Mouse (Mus musculus) liver, embryonic 13.5 days (tissue): ENCODE results near the gene Morf4l1. TPM values are rescaled to one million over a fixed set of nuclear protein-coding genes. Genes with fewer than 3 reads are reported as not detected.

Experiments used
- ATAC-seq: fragments of 200-750 bp; cut with Nextera tagmentation; 2 replicates; pipeline ENCODE4 v1.8.0; 2017; ENCODE audit warnings: low read depth, mild to moderate bottlenecking, moderate number of reproducible peaks, moderate library complexity
- DNase-seq: peaks from one replicate; pipeline ENCODE4 v3.0.0; 2022
- H3K27ac ChIP-seq: fragments of 300-500 bp; sonication (generic); 2 replicates; pipeline ENCODE4 v1.5.1; 2015; ENCODE audit warnings: moderate library complexity, mild to moderate bottlenecking, inconsistent platforms
- H3K27me3 ChIP-seq: fragments of 300-500 bp; sonication (generic); 2 replicates; pipeline ENCODE4 v1.6.1; 2015; ENCODE audit warnings: mild to moderate bottlenecking, inconsistent platforms
- H3K36me3 ChIP-seq: fragments of 300-500 bp; sonication (generic); 2 replicates; pipeline ENCODE4 v1.6.1; 2015; ENCODE audit warnings: mild to moderate bottlenecking, inconsistent platforms
- H3K4me1 ChIP-seq: fragments of 300-500 bp; sonication (generic); replicated peaks from 2 replicates; pipeline ENCODE4 v1.6.1; 2015; ENCODE audit warnings: inconsistent platforms
- H3K4me2 ChIP-seq: fragments of 300-500 bp; sonication (generic); 2 replicates; pipeline ENCODE4 v1.6.1; 2015; ENCODE audit warnings: inconsistent platforms, mild to moderate bottlenecking, moderate library complexity
- H3K4me3 ChIP-seq: fragments of 300-500 bp; sonication (generic); replicated peaks from 2 replicates; pipeline ENCODE4 v1.5.1; 2015; ENCODE audit warnings: mild to moderate bottlenecking, inconsistent platforms
- H3K9ac ChIP-seq: fragments of 300-500 bp; sonication (generic); 2 replicates; pipeline ENCODE4 v1.6.1; 2015; ENCODE audit warnings: mild to moderate bottlenecking, inconsistent platforms
- H3K9me3 ChIP-seq: fragments of 300-500 bp; sonication (generic); replicated peaks from 2 replicates; pipeline ENCODE4 v1.6.1; 2016; ENCODE audit warnings: inconsistent platforms
- WGBS: fragments of 180-500 bp; shearing (Covaris S2); methylation state at CpG from one replicate; pipeline ENCODE4 v1.1.7; 2015; ENCODE audit not compliant: insufficient replicate concordance; 5-methylcytosine and 5-hydroxymethylcytosine counted together
- polyA plus RNA-seq: library from polyadenylated mRNA; unstranded; fragments of >200 nt; fragmentation: Nextera tagmentation; extraction: Ambion mirVana; gene quantifications from 2 replicates; pipeline ENCODE4 v1.2.1, GENCODE M21; 2015

Gene Morf4l1
- polyA plus RNA-seq, 1 experiment from 2014 or later = 141 TPM

- Histone ChIP-seq H3K4me2 (peak overlapping the region; percentile 88), H3K9ac (peak overlapping the region; percentile 97), H3K9me3 (no peaks in the 10 kb centered on the region), H3K4me1 (peaks cover 54% of the 10 kb centered on the region), H3K4me3 (peak overlapping the region; percentile 98), H3K36me3 (peaks cover 15% of the 10 kb centered on the region), H3K27ac (peak overlapping the region; percentile 99), H3K27me3 (no peaks in the 10 kb centered on the region)
- no peak for ATAC-seq
- DNase-seq = no peak
- WGBS = 1% methylated on average over 13 of the region's 13 CpGs
Measured at GRCm38 (mm10) chr9:90113151-90113550, 1.4 kb downstream of the Morf4l1 start.

DNA sequence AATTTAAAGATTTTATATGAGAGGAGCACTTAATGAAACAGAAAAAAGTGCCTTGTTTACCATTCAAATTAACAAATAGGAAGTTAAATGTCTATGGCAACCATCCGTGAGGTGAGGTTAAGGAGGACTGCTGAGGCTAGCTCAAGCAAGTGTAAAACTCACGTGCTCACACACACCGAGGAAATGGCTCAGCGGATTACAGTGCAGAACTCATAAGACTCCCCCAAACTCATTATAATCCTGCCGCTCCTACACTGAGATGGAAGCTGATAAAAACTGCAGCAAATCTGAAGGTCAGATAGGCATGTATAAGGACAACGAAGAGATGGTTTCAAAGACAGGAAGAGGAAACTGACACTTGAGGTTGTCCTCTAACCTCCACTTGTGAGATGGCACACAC, 5.2 kb downstream of the Morf4l1 start:
- Histone ChIP-seq H3K4me3 (no peak overlapping the region), H3K27ac (no peak overlapping the region), H3K9ac (no peak overlapping the region), H3K4me2 (no peak overlapping the region), H3K9me3 (no peaks in the 10 kb centered on the region), H3K36me3 (peaks cover 33% of the 10 kb centered on the region), H3K27me3 (no peaks in the 10 kb centered on the region), H3K4me1 (peaks cover 48% of the 10 kb centered on the region)
- DNase-seq (no peak), ATAC-seq (no peak)
- 62% methylated on average over 6 of the region's 6 CpGs for WGBS

DNA sequence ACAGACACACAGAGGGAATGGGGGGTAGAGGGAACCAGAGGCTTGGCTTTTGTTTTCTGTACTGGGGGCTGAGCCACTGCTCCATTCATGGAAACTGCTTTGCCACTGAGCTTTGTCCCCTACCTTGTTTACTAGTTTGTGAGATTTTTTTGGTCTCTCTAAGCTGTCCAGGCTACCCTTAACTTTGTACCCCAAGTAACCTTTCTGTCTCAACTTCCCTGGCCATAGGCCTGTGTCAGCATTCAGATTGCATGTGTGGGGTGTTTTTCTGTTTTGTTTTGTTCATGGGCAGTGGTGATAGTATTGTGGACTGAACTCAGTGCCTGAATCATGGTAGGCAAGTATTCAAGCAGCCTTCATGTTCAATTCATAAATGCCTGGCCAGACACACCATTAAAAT, 6.3 kb downstream of the Morf4l1 start:
- peaks cover 43% of the 10 kb centered on the region for H3K36me3 ChIP-seq

GRCm38 (mm10) chr9:90106915-90107314, 7.7 kb downstream of the Morf4l1 start:
- H3K27me3 ChIP-seq = no peaks in the 10 kb centered on the region
- no peak overlapping the region for H3K4me2 ChIP-seq
- WGBS = 90% methylated on average over 1 of the region's 1 CpGs
- ATAC-seq (no peak), DNase-seq (no peak)
- H3K4me1 ChIP-seq = peaks cover 37% of the 10 kb centered on the region
- H3K36me3 ChIP-seq = peaks cover 52% of the 10 kb centered on the region
- H3K9ac ChIP-seq = no peak overlapping the region
- H3K27ac ChIP-seq = no peak overlapping the region
- H3K9me3 ChIP-seq = no peaks in the 10 kb centered on the region
- no peak overlapping the region for H3K4me3 ChIP-seq

More for the DNA sequence above, 6.3 kb downstream of the Morf4l1 start:
- no peak overlapping the region for H3K9ac ChIP-seq
- no peak overlapping the region for H3K4me2 ChIP-seq
- H3K27ac ChIP-seq = no peak overlapping the region
- DNase-seq (no peak), ATAC-seq (no peak)
- no peaks in the 10 kb centered on the region for H3K27me3 ChIP-seq
- H3K9me3 ChIP-seq = no peaks in the 10 kb centered on the region
- H3K4me1 ChIP-seq = peaks cover 48% of the 10 kb centered on the region
- no peak overlapping the region for H3K4me3 ChIP-seq

DNA sequence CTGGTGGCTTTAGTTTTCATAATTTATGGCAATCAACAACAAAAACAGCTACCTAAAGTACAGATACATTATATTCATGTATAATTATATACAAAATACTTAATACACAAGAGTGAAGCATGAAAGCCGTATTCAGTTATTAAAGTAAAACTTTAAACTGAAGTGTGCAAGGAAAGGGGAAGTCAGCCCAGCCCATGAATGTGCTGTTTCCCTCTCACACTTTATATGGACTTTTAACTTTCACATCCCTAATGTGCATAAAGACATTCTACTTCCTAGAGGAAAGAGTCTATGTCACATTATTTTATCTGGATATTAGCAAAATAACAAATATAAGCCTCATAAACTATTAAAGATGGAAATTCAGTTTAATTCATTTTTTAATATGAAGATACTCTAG, 9.1 kb downstream of the Morf4l1 start:
- H3K9me3 ChIP-seq = no peaks in the 10 kb centered on the region
- no peak overlapping the region for H3K4me3 ChIP-seq
- ATAC-seq = no peak
- H3K9ac ChIP-seq = no peak overlapping the region
- H3K4me2 ChIP-seq = no peak overlapping the region
- no peaks in the 10 kb centered on the region for H3K27me3 ChIP-seq
- no peak for DNase-seq
- peaks cover 23% of the 10 kb centered on the region for H3K4me1 ChIP-seq
- H3K27ac ChIP-seq = no peak overlapping the region
- 90% methylated on average over 1 of the region's 1 CpGs for WGBS
- H3K36me3 ChIP-seq = peaks cover 64% of the 10 kb centered on the region

DNA sequence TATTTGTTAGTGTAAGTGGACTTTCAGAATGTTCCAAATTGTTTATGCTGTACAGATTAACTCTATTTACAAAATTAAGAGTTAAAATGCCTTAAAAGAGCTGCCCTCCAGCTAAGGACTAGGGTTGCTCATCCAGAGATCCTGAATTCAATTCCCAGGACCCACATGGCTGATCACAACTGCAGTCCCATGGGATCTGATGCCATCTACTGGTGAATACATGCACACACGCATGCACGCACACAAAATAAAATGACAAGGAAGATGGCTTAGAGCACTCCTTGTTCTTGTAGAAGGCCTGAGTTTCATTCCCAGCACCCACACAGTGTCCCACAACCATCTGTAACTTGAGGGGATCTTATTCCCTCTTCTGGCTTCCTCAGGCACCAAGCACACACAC, 13.8 kb downstream of the Morf4l1 start:
- DNase-seq = no peak
- H3K27ac ChIP-seq = no peak overlapping the region
- H3K27me3 ChIP-seq = no peaks in the 10 kb centered on the region
- peaks cover 85% of the 10 kb centered on the region for H3K36me3 ChIP-seq
- WGBS = 57% methylated on average over 2 of the region's 2 CpGs
- no peak for ATAC-seq
- no peak overlapping the region for H3K4me2 ChIP-seq
- H3K9me3 ChIP-seq = no peaks in the 10 kb centered on the region
- no peak overlapping the region for H3K9ac ChIP-seq
- H3K4me1 ChIP-seq = no peaks in the 10 kb centered on the region
- no peak overlapping the region for H3K4me3 ChIP-seq

DNA sequence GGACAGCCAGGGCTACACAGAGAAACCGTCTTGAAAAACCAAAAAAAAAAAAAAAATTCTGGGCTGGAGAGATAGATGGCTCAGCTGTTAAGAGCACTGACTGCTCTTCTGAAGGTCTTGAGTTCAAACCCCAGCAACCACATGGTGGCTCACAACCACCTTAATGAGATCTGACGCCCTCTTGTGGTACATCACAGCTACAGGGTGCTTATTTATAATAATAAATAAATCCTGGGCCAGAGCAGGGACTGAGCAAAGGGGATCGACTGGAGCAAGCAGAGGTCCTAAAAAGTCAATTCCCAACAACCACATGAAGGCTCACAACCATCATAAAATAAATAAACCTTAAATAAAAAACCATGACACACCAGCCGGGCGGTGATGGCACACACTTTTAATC, 15.6 kb downstream of the Morf4l1 start:
- Histone ChIP-seq H3K4me1 (no peaks in the 10 kb centered on the region), H3K27ac (no peak overlapping the region), H3K4me3 (no peak overlapping the region), H3K36me3 (peaks cover 87% of the 10 kb centered on the region), H3K9me3 (no peaks in the 10 kb centered on the region), H3K27me3 (no peaks in the 10 kb centered on the region), H3K9ac (no peak overlapping the region), H3K4me2 (no peak overlapping the region)
- 77% methylated on average over 5 of the region's 5 CpGs for WGBS
- DNase-seq = no peak
- no peak for ATAC-seq

- Histone ChIP-seq H3K27me3 (no peaks in the 10 kb centered on the region), H3K9me3 (no peaks in the 10 kb centered on the region), H3K27ac (no peak overlapping the region), H3K36me3 (peaks cover 61% of the 10 kb centered on the region), H3K9ac (no peak overlapping the region), H3K4me3 (no peak overlapping the region), H3K4me1 (no peaks in the 10 kb centered on the region), H3K4me2 (no peak overlapping the region)
- DNase-seq = no peak
- ATAC-seq = no peak
- WGBS = 84% methylated on average over 6 of the region's 6 CpGs
Measured at GRCm38 (mm10) chr9:90089339-90090104, 25.1 kb downstream of the Morf4l1 start.

DNA sequence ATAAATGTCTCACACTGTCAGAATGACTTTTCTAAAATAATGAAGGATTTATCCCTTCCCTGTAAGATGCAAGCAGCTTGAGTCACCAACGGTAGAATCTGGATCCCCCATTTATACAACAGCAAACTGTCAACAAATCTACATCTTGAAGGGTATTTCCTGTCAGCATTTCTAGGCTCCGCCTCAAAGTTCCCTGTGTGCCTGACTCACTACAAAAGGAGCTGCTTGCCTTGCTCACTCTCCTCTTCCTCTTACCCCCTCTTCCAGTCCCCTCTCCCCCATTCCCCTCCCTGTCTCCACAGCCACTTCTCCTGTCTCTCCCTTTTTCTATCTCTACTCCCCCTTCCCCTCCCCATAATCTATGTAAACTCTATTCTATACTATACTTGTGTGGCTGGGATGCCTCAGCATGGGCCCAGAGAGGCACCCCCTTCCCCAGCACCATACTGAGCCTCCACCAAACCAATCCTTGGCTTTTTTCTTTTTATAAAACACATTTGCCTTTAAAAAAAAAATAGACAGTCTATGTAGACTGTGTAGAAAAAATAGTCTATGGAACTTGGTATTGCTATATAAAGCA, 26.6 kb downstream of the Morf4l1 start:
- 0 out of 2 replicates have a peak, but pooled peaks have one; percentile 36 for ATAC-seq

GRCm38 (mm10) chr9:90084766-90085468, 29.7 kb downstream of the Morf4l1 start:
- Histone ChIP-seq H3K27me3 (no peaks in the 10 kb centered on the region), H3K4me1 (no peaks in the 10 kb centered on the region), H3K4me2 (no peak overlapping the region), H3K9ac (no peak overlapping the region), H3K9me3 (no peaks in the 10 kb centered on the region), H3K4me3 (no peak overlapping the region), H3K27ac (no peak overlapping the region), H3K36me3 (peaks cover 24% of the 10 kb centered on the region)
- no peak for ATAC-seq
- 71% methylated on average over 8 of the region's 8 CpGs for WGBS
- DNase-seq = no peak

More for the DNA sequence above, 26.6 kb downstream of the Morf4l1 start:
- H3K36me3 ChIP-seq = peaks cover 48% of the 10 kb centered on the region
- H3K27ac ChIP-seq = no peak overlapping the region
- no peak overlapping the region for H3K4me3 ChIP-seq
- no peak for DNase-seq
- H3K4me2 ChIP-seq = no peak overlapping the region
- H3K9me3 ChIP-seq = no peaks in the 10 kb centered on the region
- WGBS = 84% methylated on average over 2 of the region's 2 CpGs
- no peaks in the 10 kb centered on the region for H3K27me3 ChIP-seq
- H3K9ac ChIP-seq = no peak overlapping the region
- no peaks in the 10 kb centered on the region for H3K4me1 ChIP-seq

GRCm38 (mm10) chr9:90084152-90084551, 30.4 kb downstream of the Morf4l1 start:
- peaks cover 17% of the 10 kb centered on the region for H3K36me3 ChIP-seq
- no peaks in the 10 kb centered on the region for H3K27me3 ChIP-seq
- H3K9me3 ChIP-seq = no peaks in the 10 kb centered on the region
- ATAC-seq (no peak), DNase-seq (no peak)
- H3K27ac ChIP-seq = no peak overlapping the region
- no peak overlapping the region for H3K4me3 ChIP-seq
- no peaks in the 10 kb centered on the region for H3K4me1 ChIP-seq
- H3K4me2 ChIP-seq = no peak overlapping the region
- 75% methylated on average over 3 of the region's 3 CpGs for WGBS
- no peak overlapping the region for H3K9ac ChIP-seq
